Mouse (Mus musculus): Measurements from ENCODE around the gene Barx2.

- TF ChIP-seq ZNF384 (IDR thresholded peaks at IDR 0.05; ENCODE audit: low read depth, low read length) (no peak), ZC3H11A (IDR thresholded peaks at IDR 0.05; ENCODE audit: borderline replicate concordance, low read depth, low read length) (no peak), HCFC1 (IDR thresholded peaks at IDR 0.05; ENCODE audit: borderline replicate concordance, insufficient read depth, low read length) (no peak), CHD2 (IDR thresholded peaks at IDR 0.05; ENCODE audit: low read depth, low read length) (no peak), MAFK (IDR thresholded peaks at IDR 0.05; ENCODE audit: insufficient read depth, low read depth, low read length) (no peak)
Measured at GRCm38 (mm10) chr9:31962265-31962664, 49.0 kb upstream of the Barx2 start.
